Mouse (Mus musculus) cerebellum, adult (tissue): ENCODE results near the gene Rhox1.
"Not testable (repeated sequence)": the region's sequence is repeated elsewhere in the genome, so short reads cannot be mapped to it uniquely, and the experiment has no call there.

Experiments used
- ATAC-seq: cut with Nextera tagmentation; 2 replicates; pipeline ENCODE4 v1.9.2; 2017; ENCODE audit warnings: mild to moderate bottlenecking, moderate library complexity, mixed read lengths; ENCODE audit not compliant: insufficient number of reproducible peaks, low FRiP score, low TSS enrichment

The Rhox1 gene

GRCm38 (mm10) chrX:37222158-37222557 lies at the start of gene Rhox1:
Gene Rhox1 (minus strand): TSS chrX:37222258.
- ATAC-seq, result not testable (repeated sequence)

- not testable (repeated sequence) for ATAC-seq
These were observed 43.0 kb upstream of the Rhox1 start, which contains the start of gene Rhox4a for GRCm38 (mm10) chrX:37265038-37265437. Gene Rhox4a (plus strand): TSS chrX:37265338.

- not testable (repeated sequence) for ATAC-seq
These were observed 27.6 kb upstream of the Rhox1 start, which contains the start of gene Rhox3a for GRCm38 (mm10) chrX:37249619-37250018. Gene Rhox3a (plus strand): TSS chrX:37249919.

GRCm38 (mm10) chrX:37244676-37245075 lies 22.6 kb upstream of the Rhox1 start, which contains the start of gene Rhox2a:
Gene Rhox2a (plus strand): TSS chrX:37244976.
- ATAC-seq, result not testable (repeated sequence)

- ATAC-seq, result no peak
These were observed 11.1 kb downstream of the Rhox1 start, which contains the start of gene Gm9 for GRCm38 (mm10) chrX:37210941-37211340. Gene Gm9 (minus strand): TSS chrX:37211041.

- no peak for ATAC-seq
These were observed 23.4 kb downstream of the Rhox1 start for GRCm38 (mm10) chrX:37198676-37199075.

GRCm38 (mm10) chrX:37191744-37192379 lies 30.2 kb downstream of the Rhox1 start:
- ATAC-seq, result 0 out of 2 replicates have a peak, but pooled peaks have one; percentile 15

- ATAC-seq, result peak; percentile 80
These were observed 30.8 kb downstream of the Rhox1 start, which contains the start of the genes Ndufa1 and Rnf113a1 for GRCm38 (mm10) chrX:37191105-37191743. Gene Ndufa1 (minus strand): TSS chrX:37191163. Gene Rnf113a1 (plus strand): TSS chrX:37191245.

- ATAC-seq, result 0 out of 2 replicates have a peak, but pooled peaks have one; percentile 20
These were observed 31.3 kb downstream of the Rhox1 start for GRCm38 (mm10) chrX:37190755-37191104.

GRCm38 (mm10) chrX:37184401-37184800 lies 37.7 kb downstream of the Rhox1 start:
- ATAC-seq, result not testable (repeated sequence)

GRCm38 (mm10) chrX:37168742-37169141 lies 53.3 kb downstream of the Rhox1 start, which contains the start of gene Akap14:
Gene Akap14 (minus strand): TSS chrX:37168842.
- ATAC-seq, result no peak

GRCm38 (mm10) chrX:37167085-37167484 lies 55.0 kb downstream of the Rhox1 start:
- no peak for ATAC-seq
